Mouse (Mus musculus): Measurements from ENCODE around the gene Palmd.

Gene Palmd

DNA sequence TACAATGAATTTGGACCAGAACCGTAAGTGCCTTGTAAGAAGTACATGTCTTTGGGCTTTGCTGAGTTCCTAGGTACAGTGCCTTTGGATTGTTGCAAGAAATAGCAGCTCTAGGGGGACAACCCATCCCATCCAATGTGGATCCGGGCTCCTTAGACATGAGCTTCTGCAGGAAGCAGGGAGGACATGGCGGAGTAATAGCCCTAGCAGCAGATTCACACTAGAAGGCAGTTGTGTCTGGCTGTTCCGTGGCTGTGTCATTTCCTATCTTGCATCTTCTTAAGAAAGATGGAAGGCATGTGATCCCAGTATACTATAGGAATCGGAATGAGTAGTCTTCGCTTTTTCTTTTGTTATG is 76.6 kb downstream of the Palmd start:
- no peak for DNase-seq (ENCODE audit: low spot score)

- no peak for DNase-seq (ENCODE audit: low spot score)
Measured at GRCm38 (mm10) chr3:116891436-116892205, 77.2 kb downstream of the Palmd start.

GRCm38 (mm10) chr3:116890576-116890975 is 78.2 kb downstream of the Palmd start:
- no peak for DNase-seq (ENCODE audit: low spot score)

- no peak for DNase-seq (ENCODE audit: low spot score)
Measured at GRCm38 (mm10) chr3:116889358-116889757, 79.4 kb downstream of the Palmd start.

DNA sequence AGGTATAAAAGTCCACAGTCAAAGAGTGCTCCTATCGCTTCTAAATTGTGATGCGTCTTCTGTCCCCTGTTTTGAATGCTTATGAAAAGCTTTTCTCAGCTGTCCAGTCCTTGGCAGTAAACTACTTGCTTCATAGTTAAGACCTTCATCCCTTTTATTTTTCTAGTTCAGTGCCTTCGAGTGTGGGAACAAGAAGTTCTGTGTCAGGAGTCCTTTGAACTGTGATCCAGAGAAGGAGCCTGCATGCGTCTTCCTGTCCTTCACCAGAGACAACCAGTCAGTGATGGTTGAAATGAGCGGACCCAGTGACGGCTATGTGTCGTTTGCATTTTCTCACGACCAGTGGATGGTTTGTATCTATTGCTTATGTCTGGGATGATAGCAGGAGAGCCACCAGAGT is 83.8 kb downstream of the Palmd start:
- DNase-seq (ENCODE audit: low spot score) = no peak

DNA sequence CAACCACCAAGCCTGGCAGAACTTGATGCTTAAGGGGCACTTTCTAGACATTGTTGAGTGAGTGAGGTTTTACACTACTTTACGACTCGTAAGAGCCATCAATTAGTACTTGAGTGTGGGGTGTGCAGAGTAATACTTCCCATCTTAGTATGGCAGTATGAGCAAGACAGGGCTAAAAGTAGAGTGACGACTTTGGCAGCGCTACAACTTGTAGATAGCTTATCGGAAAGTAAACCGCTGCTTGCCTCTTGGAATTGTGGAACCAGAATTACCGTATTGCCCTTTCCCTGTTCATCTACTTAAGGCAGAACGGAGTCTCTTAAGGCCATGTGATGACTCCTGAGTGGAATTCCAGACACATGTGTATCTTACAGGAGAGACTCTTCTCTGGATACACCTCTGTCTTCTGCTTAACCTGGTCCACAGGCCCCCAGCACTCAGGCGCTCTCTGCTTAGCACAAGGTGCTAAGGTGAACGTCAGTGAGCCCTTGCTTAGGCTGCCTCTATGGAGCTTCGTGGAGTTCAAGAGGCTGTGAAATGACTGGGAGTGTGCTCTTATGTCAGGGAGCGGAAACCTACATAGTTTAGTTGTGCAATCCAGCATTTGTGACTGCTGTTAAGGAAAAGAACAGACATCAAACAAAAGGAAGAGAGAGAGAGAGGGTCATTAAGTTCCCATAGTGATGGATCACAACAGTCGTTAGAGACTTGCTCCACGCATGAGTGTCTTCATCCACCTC is 86.4 kb downstream of the Palmd start:
- no peak for DNase-seq (ENCODE audit: low spot score)

DNA sequence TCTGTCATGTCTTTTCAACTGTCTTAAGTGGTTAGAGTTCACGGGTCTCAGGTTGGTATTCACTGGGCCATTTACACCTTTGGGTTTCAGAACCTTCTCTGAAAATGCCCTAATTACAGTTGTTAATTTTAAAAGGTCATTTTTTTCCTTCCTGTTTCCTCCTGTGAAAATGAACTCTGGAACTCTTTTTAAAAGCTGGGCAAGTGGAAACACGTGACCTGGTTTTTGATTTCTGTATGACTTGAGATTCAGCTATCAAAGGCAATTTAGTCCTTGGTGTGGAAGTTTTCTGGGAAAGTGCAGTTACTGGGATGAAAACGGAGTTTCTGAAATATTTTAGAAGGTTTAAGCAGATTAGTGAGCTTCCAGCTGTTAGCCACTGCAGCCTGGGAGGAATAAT is 98.4 kb downstream of the Palmd start:
- DNase-seq (ENCODE audit: low spot score) = no peak
